Mouse (Mus musculus) hindlimb bud, embryonic 11.5 days (tissue): Measurements from ENCODE around the gene Gabrd.

Experiments used
- DNase-seq: peaks from one replicate; pipeline ENCODE4 v3.0.0-alpha.2; 2012; ENCODE audit warnings: low read depth, low spot score; ENCODE audit errors: extremely low spot score

Gene Gabrd

GRCm38 (mm10) chr4:155383326-155383725 lies 14.6 kb downstream of the Gabrd start:
- DNase-seq, result no peak

- DNase-seq, result no peak
Observed at GRCm38 (mm10) chr4:155382752-155383151, 15.2 kb downstream of the Gabrd start.

GRCm38 (mm10) chr4:155381974-155382373 lies 15.9 kb downstream of the Gabrd start:
- no peak for DNase-seq

- no peak for DNase-seq
Observed at GRCm38 (mm10) chr4:155371797-155372735, 25.8 kb downstream of the Gabrd start.

GRCm38 (mm10) chr4:155370737-155371715 lies 26.9 kb downstream of the Gabrd start:
- DNase-seq, result no peak

- DNase-seq, result no peak
Observed at GRCm38 (mm10) chr4:155368684-155369083, 29.2 kb downstream of the Gabrd start.

- no peak for DNase-seq
Observed at GRCm38 (mm10) chr4:155367739-155368138, 30.2 kb downstream of the Gabrd start.

- DNase-seq, result no peak
Observed at GRCm38 (mm10) chr4:155366784-155367183, 31.1 kb downstream of the Gabrd start.

GRCm38 (mm10) chr4:155362443-155362842 lies 35.5 kb downstream of the Gabrd start:
- DNase-seq, result no peak

GRCm38 (mm10) chr4:155361303-155361791 lies 36.6 kb downstream of the Gabrd start, which contains the start of gene Prkcz:
TSS of gene Prkcz (minus strand) at chr4:155361361.
- DNase-seq, result peak; percentile 47

- DNase-seq, result no peak
Observed at GRCm38 (mm10) chr4:155360856-155361255, 37.1 kb downstream of the Gabrd start.

- no peak for DNase-seq
Observed at GRCm38 (mm10) chr4:155359560-155360464, 38.1 kb downstream of the Gabrd start.

- DNase-seq, result no peak
Observed at GRCm38 (mm10) chr4:155357601-155358000, 40.3 kb downstream of the Gabrd start.

- no peak for DNase-seq
Observed at GRCm38 (mm10) chr4:155356354-155356753, 41.6 kb downstream of the Gabrd start.

- no peak for DNase-seq
Observed at GRCm38 (mm10) chr4:155354546-155354945, 43.4 kb downstream of the Gabrd start.

GRCm38 (mm10) chr4:155354035-155354434 lies 43.9 kb downstream of the Gabrd start:
- DNase-seq, result no peak

GRCm38 (mm10) chr4:155352581-155352980 lies 45.3 kb downstream of the Gabrd start:
- no peak for DNase-seq

- no peak for DNase-seq
Observed at GRCm38 (mm10) chr4:155346350-155346749, 51.6 kb downstream of the Gabrd start.

- DNase-seq, result no peak
Observed at GRCm38 (mm10) chr4:155345608-155345953, 52.3 kb downstream of the Gabrd start.
